11 mouse cellular contexts compared by ENCODE assay signal in the genomic region with DNA sequence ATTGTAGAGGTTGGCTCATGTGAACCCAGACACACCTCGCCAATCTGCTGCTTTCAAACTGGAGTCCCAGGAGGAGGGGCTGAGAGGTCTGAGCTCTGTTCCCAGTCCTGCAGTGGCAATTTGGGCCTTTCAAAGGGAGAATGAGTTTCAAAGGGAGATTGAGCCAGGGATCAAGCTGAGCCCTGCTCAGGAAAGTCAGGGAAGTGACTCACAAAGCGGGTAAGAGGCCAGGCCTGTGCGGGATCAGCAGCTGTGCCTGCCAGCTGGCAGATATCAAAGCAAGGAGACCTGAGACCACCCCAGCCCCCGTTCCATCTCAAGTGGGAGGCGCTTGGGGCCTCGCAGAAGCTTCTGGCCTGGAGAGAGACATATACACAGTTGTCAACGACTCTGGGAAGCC. TPM values are rescaled to one million over a fixed set of nuclear protein-coding genes. Genes with fewer than 3 reads are reported as not detected.
DNase-seq lines count a peak whose midpoint lies in the region; ATAC-seq and TF ChIP-seq lines count a peak whose summit lies in the region.
"Had no signal": no experiment of that assay in that cellular context is flagged by ENCODE, and none has a peak within 500 bp of the region (broad histone marks: within the 10 kb centered on the region; RNA-seq: fewer than 3 reads in every experiment).

No protein-coding gene starts in this region.

- TF ChIP-seq CTCF in brain, embryonic 14.5 days (IDR thresholded peaks at IDR 0.05; ENCODE audit: borderline replicate concordance, extremely low read depth, insufficient read depth, insufficient read length): no peak

- no peak overlapping the region for H3K4me3 ChIP-seq in hindbrain, embryonic 10.5 days
- H3K4me3 ChIP-seq in midbrain, embryonic 14.5 days (replicated peaks; ENCODE audit: low read depth, low read length): no peak overlapping the region
- H3K4me3 ChIP-seq: liver, embryonic 13.5 days had no signal

- H3K36me3 ChIP-seq in hindbrain, embryonic 10.5 days: no peaks in the 10 kb centered on the region
- H3K36me3 ChIP-seq in midbrain, embryonic 14.5 days (ENCODE audit: control insufficient read depth, insufficient read depth, low read length): no peaks in the 10 kb centered on the region
- H3K36me3 ChIP-seq: liver, embryonic 13.5 days had no signal

- H3K4me2 ChIP-seq in midbrain, embryonic 14.5 days (ENCODE audit: low read length): no peak overlapping the region
- H3K4me2 ChIP-seq: liver, embryonic 13.5 days had no signal

- 16% methylated on average over 7 of the region's 7 CpGs for WGBS in hindbrain, embryonic 10.5 days
- WGBS in midbrain, embryonic 14.5 days: 9% methylated on average over 7 of the region's 7 CpGs

- ATAC-seq in midbrain, embryonic 14.5 days (ENCODE audit: low FRiP score, low TSS enrichment): no peak
- ATAC-seq: Patski had no signal

- no peak overlapping the region for H3K9ac ChIP-seq in midbrain, embryonic 14.5 days (replicated peaks; ENCODE audit: low read length)
- H3K9ac ChIP-seq: liver, embryonic 13.5 days had no signal

- peaks cover 72% of the 10 kb centered on the region for H3K4me1 ChIP-seq in hindbrain, embryonic 10.5 days (replicated peaks)
- H3K4me1 ChIP-seq in midbrain, embryonic 14.5 days (ENCODE audit: control insufficient read depth, insufficient read depth, low read length): peaks cover 37% of the 10 kb centered on the region
- H3K4me1 ChIP-seq: liver, embryonic 13.5 days had no signal

- H3K9me3 ChIP-seq in hindbrain, embryonic 10.5 days: no peaks in the 10 kb centered on the region
- no peaks in the 10 kb centered on the region for H3K9me3 ChIP-seq in midbrain, embryonic 14.5 days (ENCODE audit: control insufficient read depth, low read length)
- H3K9me3 ChIP-seq: liver, embryonic 13.5 days had no signal

- DNase-seq in brain, embryonic 14.5 days (ENCODE audit: low read depth): peak; percentile 85
- DNase-seq in cerebellum, postnatal 36 days: peak; percentile 51 to 60
- DNase-seq in hindbrain, embryonic 10.5 days (ENCODE audit: low spot score): peak; percentile 59
- no peak for DNase-seq in midbrain, embryonic 14.5 days
- DNase-seq in gastrocnemius, adult 8-10 months (ENCODE audit: low spot score in 2 of 2): no peak
- no peak for DNase-seq in layer of hippocampus, adult 11-12 months (ENCODE audit: low spot score)
- DNase-seq in B cell, adult 2 months: no peak
- no peak for DNase-seq in gastrocnemius, postnatal 14 days
- DNase-seq: liver, embryonic 13.5 days had no signal

- H3K27me3 ChIP-seq in hindbrain, embryonic 10.5 days (ENCODE audit: insufficient read depth, poor library complexity, severe bottlenecking): peaks cover 17% of the 10 kb centered on the region
- H3K27me3 ChIP-seq in midbrain, embryonic 14.5 days (ENCODE audit: control insufficient read depth, insufficient read depth, low read length): no peaks in the 10 kb centered on the region
- H3K27me3 ChIP-seq: liver, embryonic 13.5 days had no signal

- intact Hi-C loops in gastrocnemius, postnatal 14 days (cut with DNase I; ENCODE audit: low total_unique reads): no loop called here

- no peak for TF ChIP-seq POLR2A in brain, embryonic 14.5 days (IDR thresholded peaks at IDR 0.05; ENCODE audit: borderline replicate concordance, extremely low read depth, insufficient read depth, insufficient read length, poor library complexity, severe bottlenecking)

- peak overlapping the region; percentile 87 for H3K27ac ChIP-seq in hindbrain, embryonic 10.5 days
- peak overlapping the region; percentile 49 for H3K27ac ChIP-seq in midbrain, embryonic 14.5 days (replicated peaks; ENCODE audit: low read depth, low read length)
- H3K27ac ChIP-seq: liver, embryonic 13.5 days had no signal

RNA-seq across cellular contexts. Expression of a gene that starts 8.5 kb away (rescaled TPM):
- 192 and 195 TPM in 2 replicates for polyA plus RNA-seq in brain, embryonic 14.5 days (2012; rRNA removed)
- 122 and 257 TPM in 2 replicates for polyA plus RNA-seq in hindbrain, embryonic 10.5 days (2016; fragmentation: Nextera tagmentation; extraction: Ambion mirVana)
- 215 and 238 TPM in 2 replicates for polyA plus RNA-seq in midbrain, embryonic 14.5 days (2014; fragmentation: Nextera tagmentation; extraction: Ambion mirVana)
- under 1 TPM in 2 of 4 experiments, not detected in 2; 0.11 to 0.12 TPM for total RNA-seq in gastrocnemius, adult 8-10 months (2022)
- 1 to 10 TPM; 1.2 to 1.3 TPM for total RNA-seq in gastrocnemius, postnatal 14 days (2021)
- total RNA-seq: common myeloid progenitor, adult 5-6 weeks had no signal
- polyA plus RNA-seq: Patski had no signal

Comparison
In these comparisons a context has a peak if more than half of its experiments do, and no peak if none do; other contexts are left out.
1. DNase-seq: peak in brain, embryonic 14.5 days (single experiment), cerebellum, postnatal 36 days (2 of 2) and hindbrain, embryonic 10.5 days (single experiment); none in midbrain, embryonic 14.5 days (single experiment), gastrocnemius, adult 8-10 months (0 of 2), layer of hippocampus, adult 11-12 months (single experiment), B cell, adult 2 months (0 of 2) and gastrocnemius, postnatal 14 days (single experiment).